Mouse (Mus musculus) spleen, adult 10 weeks (tissue): Measurements from ENCODE around the gene BC048507. TPM values are rescaled to one million over a fixed set of nuclear protein-coding genes. Genes with fewer than 3 reads are reported as not detected.

Experiments
- polyA plus RNA-seq: library from polyadenylated mRNA; stranded (reverse); fragments of 350-450 nt; fragmentation: Illumina TruSeq; extraction: RNeasy Lipid Tissue Mini Kit (QIAGEN cat#74804); gene quantifications from one replicate; pipeline ENCODE4 v1.2.3, GENCODE M21; 2015; ENCODE audit warnings: low replicate concordance; ENCODE audit not compliant: insufficient read depth

Gene BC048507
- polyA plus RNA-seq = not detected

DNA sequence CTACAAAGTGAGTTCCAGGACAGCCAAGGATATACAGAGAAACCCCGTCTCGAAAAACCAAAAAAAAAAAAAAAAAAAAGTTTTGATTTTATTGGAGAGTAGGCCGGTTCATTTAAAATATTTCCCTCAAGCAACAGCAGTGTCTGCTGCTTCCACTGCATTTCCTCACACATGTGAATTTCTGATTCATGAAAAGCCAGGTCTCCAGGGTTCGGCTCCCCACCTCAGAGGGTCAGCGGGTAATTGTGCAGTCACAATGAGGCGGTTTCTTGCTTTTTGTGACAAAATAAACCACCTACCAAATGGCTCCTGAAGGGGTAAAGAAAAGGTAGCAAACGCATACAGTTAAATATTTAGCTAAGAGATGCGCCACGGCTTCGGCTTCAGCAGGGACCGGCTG is at the start of gene BC048507:
BC048507 (plus strand) TSS at position 301 of the 400 bp plus-strand sequence.

DNA sequence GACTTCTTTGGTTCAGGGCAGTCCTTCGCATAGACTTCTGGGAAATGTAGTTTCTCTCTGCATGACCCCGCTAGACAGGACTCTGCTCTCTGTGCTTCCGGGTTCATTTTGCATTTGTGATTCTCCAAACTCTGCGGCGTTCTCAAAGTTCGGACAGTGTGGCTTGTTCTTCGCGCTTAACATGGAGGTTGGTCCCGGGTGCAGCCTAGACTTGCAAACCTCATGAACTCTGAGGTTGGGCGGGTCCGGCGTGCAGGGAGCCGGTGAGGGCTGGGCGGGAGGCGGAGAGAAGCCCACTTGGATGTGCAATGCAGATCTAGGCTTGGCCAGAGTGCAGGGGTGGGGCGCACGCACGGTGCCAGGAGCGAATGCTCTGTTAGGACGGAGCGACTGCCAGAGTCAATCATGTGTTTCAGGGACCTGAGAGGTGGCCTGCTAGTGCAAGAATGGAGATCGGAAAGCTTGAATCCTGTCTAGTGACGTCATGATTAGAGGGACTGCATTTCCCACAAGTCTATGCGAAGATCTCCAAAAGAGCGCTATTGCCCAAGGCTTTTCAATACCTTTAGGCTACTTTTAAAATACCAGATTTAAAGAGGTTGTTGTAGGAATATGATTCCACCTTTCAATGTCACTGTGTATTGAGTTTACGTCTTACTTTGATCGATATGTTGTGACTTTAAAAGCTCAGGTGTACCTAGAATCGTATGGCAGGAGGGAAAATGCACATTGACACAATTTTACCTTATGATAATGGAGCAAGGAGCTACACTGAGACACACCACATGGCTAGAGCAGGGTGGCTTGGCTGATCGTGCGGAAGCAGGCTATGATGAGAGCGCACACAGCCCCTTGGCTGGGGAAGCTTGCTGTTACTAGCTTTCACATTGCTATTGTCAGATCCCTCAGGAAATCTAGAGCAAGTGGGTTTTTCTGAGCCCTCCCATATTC is 49.1 kb upstream of the BC048507 start, which contains the start of gene Zfp273:
Zfp273 (plus strand) TSS at position 31 of the 951 bp plus-strand sequence.

DNA sequence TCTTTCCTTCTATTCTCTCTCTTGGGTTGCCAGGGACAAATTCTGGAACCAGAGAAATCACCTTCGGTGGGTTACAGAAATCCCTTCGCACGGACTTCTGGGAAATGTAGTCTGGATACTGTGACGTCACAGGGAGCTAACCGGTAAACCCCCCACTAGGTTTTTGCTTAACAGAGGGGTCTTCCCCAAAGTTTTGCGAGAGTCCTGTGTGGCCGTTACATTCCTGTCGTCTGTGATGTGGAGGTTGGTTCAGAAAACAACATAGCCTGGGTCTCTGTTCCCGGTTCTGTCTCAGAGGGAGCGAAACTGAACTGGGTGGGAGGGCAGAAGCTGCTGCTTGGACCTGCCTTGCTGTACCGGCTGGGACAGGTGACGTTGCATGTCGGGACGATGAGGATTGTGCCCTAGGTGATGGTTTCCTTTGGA is 32.2 kb upstream of the BC048507 start, which contains the start of gene Gm10037:
Gm10037 (plus strand) TSS at position 196 of the 426 bp plus-strand sequence.

Other genes with a start within 250 kb of the BC048507 start
- gene Gm49345, start 225.6 kb upstream of the BC048507 start, polyA plus RNA-seq = not detected
- gene Zfp729a, start 225.5 kb upstream of the BC048507 start, polyA plus RNA-seq = 19.4 TPM
- 21.3 TPM for gene Zfp738, start 176.3 kb upstream of the BC048507 start, polyA plus RNA-seq
- 22.6 TPM for gene Zfp65, start 134.2 kb upstream of the BC048507 start, polyA plus RNA-seq
- gene Zfp85, start 108.1 kb upstream of the BC048507 start, polyA plus RNA-seq = 14.7 TPM
- gene Zfp493, start 83.6 kb upstream of the BC048507 start, polyA plus RNA-seq = 5.3 TPM
- 13.7 TPM for gene Zfp273, start 49.6 kb upstream of the BC048507 start, polyA plus RNA-seq
- gene Gm10037, start 32.2 kb upstream of the BC048507 start, polyA plus RNA-seq = 5.2 TPM